Mouse (Mus musculus): ENCODE measurements around the gene Fsd2. TPM values are rescaled to one million over a fixed set of nuclear protein-coding genes. Genes with fewer than 3 reads are reported as not detected.
A peak's percentile ranks its signal among the peaks of the same experiment; 100 is the strongest.

The Fsd2 gene
- polyA plus RNA-seq, 1 experiment from 2014 or later: not detected

DNA sequence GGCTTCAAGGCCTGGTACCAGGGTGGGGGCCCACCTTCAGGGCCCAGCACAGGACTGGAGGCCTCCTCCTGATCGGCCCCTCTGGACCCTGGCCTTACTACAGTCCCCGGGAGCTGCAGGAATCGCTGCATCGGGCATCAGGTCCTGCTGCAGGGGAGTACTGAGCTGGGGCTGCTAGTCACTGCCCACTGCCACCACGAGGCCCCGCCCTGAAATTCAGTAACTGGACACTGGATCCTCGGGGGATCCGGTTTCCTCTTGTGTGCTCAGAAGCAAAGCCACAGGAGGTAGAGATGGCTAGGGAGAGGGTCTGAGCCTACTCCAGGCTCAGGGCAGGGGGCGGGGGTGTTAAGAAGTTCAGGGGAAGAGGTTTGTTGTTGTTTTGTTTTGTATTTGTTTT is 77.1 kb downstream of the Fsd2 start:
- Histone ChIP-seq H3K9me3 (ENCODE audit: control insufficient read depth, low read length) (no peaks in the 10 kb centered on the region), H3K27me3 (replicated peaks; ENCODE audit: control insufficient read depth, insufficient read depth, low read length) (0 out of 2 replicates have a peak, but pooled peaks cover 10% of the 10 kb centered on the region), H3K4me2 (ENCODE audit: low read length) (no peak overlapping the region), H3K4me1 (replicated peaks; ENCODE audit: control insufficient read depth, insufficient read depth, low read length) (0 out of 2 replicates have a peak, but pooled peaks cover 3% of the 10 kb centered on the region), H3K9ac (ENCODE audit: low read length) (no peak overlapping the region), H3K36me3 (ENCODE audit: control insufficient read depth, insufficient read depth, low read length) (no peaks in the 10 kb centered on the region), H3K27ac (ENCODE audit: low read depth) (no peak overlapping the region), H3K4me3 (ENCODE audit: low read depth, low read length) (no peak overlapping the region)
- ATAC-seq (replicated peaks; ENCODE audit: low FRiP score, low TSS enrichment, low read depth): no peak
- DNase-seq (ENCODE audit: low spot score): no peak
- 7% methylated on average over 9 of the region's 9 CpGs for WGBS

MicroRNAs encoded within 50 kb of the gene (microRNA counts, 519-probe panel; counts per million panel counts)
- microRNA mmu-miR-1839-3p: not detected
- 3,212 counts per million, percentile 39 among the panel's probes with 10 or more counts for microRNA mmu-miR-1839-5p

Other genes starting within 250 kb of the Fsd2 start
- 1,489 and 1,594 TPM in 2 replicates for gene Rps17, start 221.7 kb downstream of the Fsd2 start, polyA plus RNA-seq (2014; fragmentation: Nextera tagmentation; extraction: Ambion mirVana)
- 1.3 and 2.0 TPM in 2 replicates for gene Cpeb1, start 111.5 kb downstream of the Fsd2 start, polyA plus RNA-seq (2014; fragmentation: Nextera tagmentation; extraction: Ambion mirVana)
- 7.4 and 8.3 TPM in 2 replicates for gene Ap3b2, start 73.0 kb downstream of the Fsd2 start, polyA plus RNA-seq (2014; fragmentation: Nextera tagmentation; extraction: Ambion mirVana)
- not detected in 2 replicates for gene BC048679, start 68.7 kb downstream of the Fsd2 start, polyA plus RNA-seq (2014; fragmentation: Nextera tagmentation; extraction: Ambion mirVana)
- gene Whamm, start 4.3 kb upstream of the Fsd2 start, polyA plus RNA-seq (2014; fragmentation: Nextera tagmentation; extraction: Ambion mirVana): 6.0 and 7.3 TPM in 2 replicates
- gene Homer2, start 140.6 kb upstream of the Fsd2 start, polyA plus RNA-seq (2014; fragmentation: Nextera tagmentation; extraction: Ambion mirVana): 21.7 and 33.8 TPM in 2 replicates
- 125 and 136 TPM in 2 replicates for gene Ramac, start 196.0 kb upstream of the Fsd2 start, polyA plus RNA-seq (2014; fragmentation: Nextera tagmentation; extraction: Ambion mirVana)
- gene 3110040N11Rik, start 222.5 kb upstream of the Fsd2 start, polyA plus RNA-seq (2014; fragmentation: Nextera tagmentation; extraction: Ambion mirVana): 48.1 and 50.4 TPM in 2 replicates

Measured in intestine, embryonic 14.5 days (tissue).